17 mouse cellular contexts compared by ENCODE assay signal in genomic region chr13:44493884-44494283, GRCm38 (mm10).
DNase-seq lines count a peak whose midpoint lies in the region; ATAC-seq lines count a peak whose summit lies in the region.
"Had no signal": no experiment of that assay in that cellular context is flagged by ENCODE, and none has a peak within 500 bp of the region (broad histone marks: within the 10 kb centered on the region; RNA-seq: fewer than 3 reads in every experiment).

No protein-coding gene starts in this region.

- intact Hi-C loops in heart, postnatal 36 days (cut with DNase I): no loop called here

- peaks cover 18% of the 10 kb centered on the region for H3K4me1 ChIP-seq in heart, embryonic 10.5 days
- peaks cover 5% of the 10 kb centered on the region; the same call in 1 of the 2 replicates for H3K4me1 ChIP-seq in kidney, embryonic 14.5 days (ENCODE audit: control insufficient read depth, insufficient read depth, low read length)

- 62% methylated on average over 3 of the region's 3 CpGs for WGBS in heart, embryonic 10.5 days
- 42% methylated on average over 3 of the region's 3 CpGs for WGBS in kidney, embryonic 14.5 days

- ATAC-seq in kidney, embryonic 14.5 days (ENCODE audit: low FRiP score, low TSS enrichment): no peak
- ATAC-seq: forebrain, embryonic 13.5 days had no signal

- H3K36me3 ChIP-seq in heart, embryonic 10.5 days: no peaks in the 10 kb centered on the region
- H3K36me3 ChIP-seq in kidney, embryonic 14.5 days (ENCODE audit: control insufficient read depth, insufficient read depth, low read length): no peaks in the 10 kb centered on the region
- H3K36me3 ChIP-seq: embryonic facial prominence, embryonic 13.5 days; heart, embryonic 12.5 days; hindbrain, embryonic 15.5 days had no signal

- 0 out of 2 replicates have a peak overlapping the region, but pooled peaks have one; percentile 24 for H3K27ac ChIP-seq in heart, embryonic 10.5 days
- H3K27ac ChIP-seq in kidney, embryonic 14.5 days (ENCODE audit: low read depth, low read length): no peak overlapping the region
- H3K27ac ChIP-seq: embryonic facial prominence, embryonic 13.5 days; forebrain, embryonic 13.5 days; heart, adult 2 months; hindbrain, embryonic 15.5 days had no signal

- H3K4me2 ChIP-seq in kidney, embryonic 14.5 days (replicated peaks; ENCODE audit: low read depth, low read length): no peak overlapping the region
- H3K4me2 ChIP-seq: embryonic facial prominence, embryonic 13.5 days; forebrain, embryonic 13.5 days; heart, embryonic 12.5 days; hindbrain, embryonic 15.5 days had no signal

- H3K27me3 ChIP-seq in heart, embryonic 10.5 days (ENCODE audit: insufficient read depth, poor library complexity, severe bottlenecking): no peaks in the 10 kb centered on the region
- no peaks in the 10 kb centered on the region for H3K27me3 ChIP-seq in kidney, embryonic 14.5 days (ENCODE audit: control insufficient read depth, insufficient read depth, low read length)
- H3K27me3 ChIP-seq: embryonic facial prominence, embryonic 13.5 days; forebrain, embryonic 13.5 days; heart, embryonic 12.5 days; hindbrain, embryonic 15.5 days had no signal

- DNase-seq in heart, embryonic 10.5 days (ENCODE audit: low spot score): no peak
- DNase-seq in heart, postnatal 36 days: no peak
- DNase-seq in kidney, postnatal 10 days: peak; percentile 43
- peak; percentile 37 to 48 for DNase-seq in kidney, postnatal 36 days
- DNase-seq in gastrocnemius, postnatal 10 days: no peak
- no peak for DNase-seq in ovary, postnatal 10 days (ENCODE audit: low spot score)
- DNase-seq: adrenal gland, postnatal 14 days; cerebellum, adult 11-12 months; cerebellum, adult 9-10 months; cerebellum, postnatal 25 days; gastrocnemius, postnatal 14 days; heart, adult 2 months had no signal

- H3K9ac ChIP-seq in kidney, embryonic 14.5 days (ENCODE audit: low read depth, low read length): no peak overlapping the region; the same call in 1 of the 2 replicates
- H3K9ac ChIP-seq: embryonic facial prominence, embryonic 13.5 days; forebrain, embryonic 13.5 days; heart, embryonic 12.5 days; hindbrain, embryonic 15.5 days had no signal

- no peaks in the 10 kb centered on the region for H3K9me3 ChIP-seq in heart, embryonic 10.5 days
- no peaks in the 10 kb centered on the region for H3K9me3 ChIP-seq in kidney, embryonic 14.5 days (ENCODE audit: control insufficient read depth, low read length)
- H3K9me3 ChIP-seq: embryonic facial prominence, embryonic 13.5 days; forebrain, embryonic 13.5 days; heart, embryonic 12.5 days; hindbrain, embryonic 15.5 days had no signal

- H3K4me3 ChIP-seq in heart, embryonic 10.5 days: no peak overlapping the region
- H3K4me3 ChIP-seq in kidney, embryonic 14.5 days (ENCODE audit: low read length): no peak overlapping the region
- H3K4me3 ChIP-seq: embryonic facial prominence, embryonic 13.5 days; forebrain, embryonic 13.5 days; heart, adult 2 months; heart, embryonic 12.5 days; hindbrain, embryonic 15.5 days had no signal

Comparison
In these comparisons a context has a peak if more than half of its experiments do, and no peak if none do; other contexts are left out.
1. DNase-seq: peak in kidney, postnatal 10 days (single experiment) and kidney, postnatal 36 days (2 of 2); none in heart, embryonic 10.5 days (single experiment), heart, postnatal 36 days (0 of 2), gastrocnemius, postnatal 10 days (single experiment) and ovary, postnatal 10 days (single experiment).